Mouse (Mus musculus): Measurements from ENCODE around the gene Hydin. TPM values are rescaled to one million over a fixed set of nuclear protein-coding genes. Genes with fewer than 3 reads are reported as not detected.

The Hydin gene
- polyA plus RNA-seq, 1 experiment from 2014 or later: 0.45 TPM

Small RNAs within 50 kb of the gene (microRNA-seq; reads per million reads assigned to microRNA genes)
- gene Gm44489: not detected
- gene Gm47306: not detected

Other genes with a start within 250 kb of the Hydin start
- gene Chst4, start 227.2 kb upstream of the Hydin start, polyA plus RNA-seq (2015; fragmentation: Nextera tagmentation; extraction: Ambion mirVana): not detected in 2 replicates
- 23.2 and 24.0 TPM in 2 replicates for gene Zfp612, start 187.2 kb upstream of the Hydin start, polyA plus RNA-seq (2015; fragmentation: Nextera tagmentation; extraction: Ambion mirVana)
- not detected in 2 replicates for gene Gm21964, start 165.8 kb upstream of the Hydin start, polyA plus RNA-seq (2015; fragmentation: Nextera tagmentation; extraction: Ambion mirVana)
- not detected in 2 replicates for gene Gm17720, start 164.2 kb upstream of the Hydin start, polyA plus RNA-seq (2015; fragmentation: Nextera tagmentation; extraction: Ambion mirVana)
- gene Calb2, start 98.8 kb upstream of the Hydin start, polyA plus RNA-seq (2015; fragmentation: Nextera tagmentation; extraction: Ambion mirVana): 290 and 313 TPM in 2 replicates
- 13.2 and 13.6 TPM in 2 replicates for gene Cmtr2, start 51.3 kb upstream of the Hydin start, polyA plus RNA-seq (2015; fragmentation: Nextera tagmentation; extraction: Ambion mirVana)